Mouse (Mus musculus) intestine, embryonic 16.5 days (tissue): Measurements from ENCODE around the gene Fam89b. TPM values are rescaled to one million over a fixed set of nuclear protein-coding genes. Genes with fewer than 3 reads are reported as not detected.

ENCODE experiments used
- ATAC-seq: fragments of 200-750 bp; cut with Nextera tagmentation; 2 replicates; pipeline ENCODE4 v1.8.0; 2017; ENCODE audit warnings: moderate TSS enrichment, moderate library complexity
- H3K27ac ChIP-seq: fragments of 300-500 bp; sonication (generic); 2 replicates; pipeline ENCODE4 v1.5.1; 2014; ENCODE audit warnings: mild to moderate bottlenecking, low read length
- H3K27me3 ChIP-seq: fragments of 300-500 bp; sonication (generic); replicated peaks from 2 replicates; pipeline ENCODE4 v1.6.1; 2014; ENCODE audit warnings: low read length, control low read depth, mixed read lengths; ENCODE audit not compliant: control insufficient read depth, insufficient read depth
- H3K36me3 ChIP-seq: fragments of 300-500 bp; sonication (generic); 2 replicates; pipeline ENCODE4 v1.6.1; 2014; ENCODE audit warnings: low read length, control low read depth; ENCODE audit not compliant: control insufficient read depth, insufficient read depth
- H3K4me1 ChIP-seq: fragments of 300-500 bp; sonication (generic); 2 replicates; pipeline ENCODE4 v1.6.1; 2014; ENCODE audit warnings: low read length, control low read depth, mixed read lengths; ENCODE audit not compliant: control insufficient read depth, insufficient read depth
- H3K4me2 ChIP-seq: fragments of 300-500 bp; sonication (generic); 2 replicates; pipeline ENCODE4 v1.6.1; 2014; ENCODE audit warnings: low read depth, low read length, control low read depth
- H3K4me3 ChIP-seq: fragments of 300-500 bp; sonication (generic); 2 replicates; pipeline ENCODE4 v1.5.1; 2014; ENCODE audit warnings: mild to moderate bottlenecking, low read length
- H3K9ac ChIP-seq: fragments of 300-500 bp; sonication (generic); 2 replicates; pipeline ENCODE4 v1.6.1; 2014; ENCODE audit warnings: low read depth, low read length
- H3K9me3 ChIP-seq: fragments of 300-500 bp; sonication (generic); 2 replicates; pipeline ENCODE4 v1.6.1; 2016; ENCODE audit warnings: low read length, control low read depth; ENCODE audit not compliant: control insufficient read depth
- WGBS: fragments of 180-500 bp; shearing (Covaris S2); extraction: QIAGEN DNeasy Blood & Tissue Kit; methylation state at CpG from one replicate; pipeline ENCODE4 v1.1.7; 2014; 5-methylcytosine and 5-hydroxymethylcytosine counted together
- polyA plus RNA-seq: library from polyadenylated mRNA; unstranded; fragments of >200 nt; fragmentation: Nextera tagmentation; extraction: Ambion mirVana; gene quantifications from 2 replicates; pipeline ENCODE4 v1.2.1, GENCODE M21; 2015

Gene Fam89b
- polyA plus RNA-seq, 1 experiment from 2014 or later, result 57.8 TPM

DNA sequence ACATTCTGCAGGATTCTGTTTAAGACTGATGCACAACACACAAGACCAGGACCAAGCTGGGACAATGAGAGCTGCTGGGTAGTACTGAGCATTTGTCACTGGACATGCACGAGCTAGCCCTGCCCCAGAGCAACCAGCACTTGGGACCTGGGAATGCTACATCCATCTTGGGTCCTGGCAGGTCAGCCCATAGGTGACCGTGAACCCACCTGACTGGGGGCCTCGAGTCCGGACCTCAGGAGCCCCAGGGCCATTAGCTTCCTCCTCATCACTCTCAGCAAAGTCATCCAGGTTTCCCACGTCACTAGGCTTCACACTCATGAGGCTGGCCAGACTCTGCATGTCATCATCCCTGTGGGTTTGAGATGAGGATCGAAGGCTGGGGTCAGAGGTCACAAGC is 8.2 kb downstream of the Fam89b start:
- no peak for ATAC-seq
- H3K36me3 ChIP-seq, result peaks cover 27% of the 10 kb centered on the region

DNA sequence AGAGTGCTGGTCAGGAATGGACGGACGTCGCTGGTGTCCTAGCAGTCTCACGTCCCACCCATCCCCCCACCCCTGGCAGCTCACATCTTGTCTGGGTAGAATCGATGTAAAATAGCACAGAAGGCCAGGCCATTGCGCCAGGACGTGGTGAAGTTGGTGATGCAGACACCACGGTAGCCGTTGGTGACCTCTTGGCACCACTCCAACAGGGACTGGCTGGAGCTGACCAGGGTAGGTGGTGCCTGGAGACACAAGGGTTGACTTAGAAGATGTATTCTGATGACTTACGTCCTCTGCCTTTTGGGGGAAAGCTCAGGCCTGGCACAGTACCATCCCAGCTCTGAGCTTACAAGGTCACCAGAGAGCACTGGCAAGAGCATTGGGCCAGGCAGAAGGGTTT is 12.5 kb downstream of the Fam89b start:
- Histone ChIP-seq H3K27ac (no peak overlapping the region), H3K9me3 (no peaks in the 10 kb centered on the region), H3K4me2 (no peak overlapping the region), H3K9ac (no peak overlapping the region), H3K27me3 (no peaks in the 10 kb centered on the region), H3K4me1 (peaks cover 14% of the 10 kb centered on the region), H3K4me3 (no peak overlapping the region), H3K36me3 (peaks cover 23% of the 10 kb centered on the region)
- WGBS, result 58% methylated on average over 10 of the region's 10 CpGs
- ATAC-seq, result no peak

More for the DNA sequence above, 8.2 kb downstream of the Fam89b start:
- Histone ChIP-seq H3K9ac (no peak overlapping the region), H3K27me3 (no peaks in the 10 kb centered on the region), H3K4me1 (peaks cover 30% of the 10 kb centered on the region), H3K4me2 (no peak overlapping the region), H3K4me3 (no peak overlapping the region), H3K9me3 (no peaks in the 10 kb centered on the region), H3K27ac (no peak overlapping the region)
- 90% methylated on average over 6 of the region's 6 CpGs for WGBS

DNA sequence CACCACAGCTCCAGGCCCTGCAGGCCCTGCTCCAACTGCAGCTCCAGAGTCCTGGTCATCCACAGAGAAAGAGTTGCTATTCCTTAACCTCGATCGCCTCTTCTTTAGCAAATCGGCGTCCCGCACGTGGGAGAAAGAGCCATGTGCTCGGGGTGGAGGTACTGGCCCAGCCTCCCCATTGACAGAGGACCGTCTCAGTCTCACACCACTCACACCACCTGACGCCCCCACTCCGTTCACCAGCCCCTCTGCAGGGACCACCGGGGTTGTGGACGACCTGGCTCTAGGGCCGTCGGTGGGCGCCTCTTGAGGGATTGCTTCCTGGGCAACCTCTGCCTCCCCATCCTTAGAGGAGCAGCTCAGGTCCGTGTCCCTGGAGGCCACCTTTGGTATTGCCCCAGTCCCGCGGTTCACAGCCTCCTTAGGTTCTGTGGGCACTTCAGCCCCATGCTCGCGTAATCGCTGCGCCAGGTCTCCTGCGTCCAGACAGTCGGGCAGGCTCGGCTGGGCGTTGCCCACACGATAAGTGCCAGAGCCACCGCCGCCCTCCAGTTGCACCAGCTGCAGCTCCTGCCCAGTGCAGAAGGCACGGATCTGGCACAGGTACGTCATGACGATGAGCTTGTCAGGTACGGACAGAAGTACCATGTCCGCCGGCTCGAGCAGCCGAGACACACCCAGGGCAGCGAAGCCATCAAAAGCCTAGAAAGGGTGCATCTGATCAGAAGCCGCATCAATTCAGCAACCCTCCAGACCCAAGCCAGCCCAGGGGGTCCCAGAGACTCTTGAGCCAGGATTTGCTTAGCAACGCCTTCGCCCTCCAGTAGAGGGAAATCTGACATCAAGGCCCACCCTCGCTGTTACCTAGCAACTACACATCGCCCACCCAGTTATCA is 13.4 kb downstream of the Fam89b start:
- ATAC-seq, result peak; percentile 42; the same call in 1 of the 2 replicates
- H3K9me3 ChIP-seq, result no peaks in the 10 kb centered on the region
- peak overlapping the region; percentile 22; the same call in 1 of the 2 replicates for H3K4me2 ChIP-seq
- no peak overlapping the region for H3K4me3 ChIP-seq
- 32% methylated on average over 43 of the region's 43 CpGs for WGBS
- no peak overlapping the region for H3K9ac ChIP-seq
- H3K27ac ChIP-seq, result no peak overlapping the region; the same call in 1 of the 2 replicates
- no peaks in the 10 kb centered on the region for H3K27me3 ChIP-seq
- peaks cover 14% of the 10 kb centered on the region for H3K4me1 ChIP-seq
- H3K36me3 ChIP-seq, result peaks cover 20% of the 10 kb centered on the region

DNA sequence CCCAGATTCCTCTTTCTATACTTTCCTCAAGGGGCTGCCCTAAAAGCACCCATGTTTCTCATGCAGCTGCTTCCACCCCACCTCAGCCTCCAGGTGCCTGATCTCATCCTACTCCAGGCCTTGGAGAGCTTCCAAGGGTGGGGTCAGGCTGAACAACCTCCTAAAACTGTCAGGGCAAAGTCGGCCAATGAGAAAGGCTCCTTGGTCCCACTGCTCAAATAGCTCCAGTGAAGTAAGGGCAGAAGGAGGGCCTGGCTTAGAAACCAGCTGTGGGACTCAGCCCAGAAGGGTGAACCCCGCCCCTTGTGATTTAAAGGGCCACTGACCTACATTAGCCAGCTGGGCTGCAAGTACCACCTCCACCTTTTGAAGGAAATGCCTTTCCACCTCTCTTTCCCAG is 15.7 kb downstream of the Fam89b start:
- peak overlapping the region; percentile 11 for H3K27ac ChIP-seq
- peaks cover 5% of the 10 kb centered on the region; the same call in 1 of the 2 replicates for H3K36me3 ChIP-seq
- no peaks in the 10 kb centered on the region for H3K27me3 ChIP-seq
- peak; percentile 82 for ATAC-seq
- H3K9ac ChIP-seq, result peak overlapping the region; percentile 41; the same call in 1 of the 2 replicates
- H3K9me3 ChIP-seq, result no peaks in the 10 kb centered on the region
- H3K4me1 ChIP-seq, result peaks cover 14% of the 10 kb centered on the region
- 0 out of 2 replicates have a peak overlapping the region, but pooled peaks have one; percentile 20 for H3K4me2 ChIP-seq
- 12% methylated on average over 2 of the region's 2 CpGs for WGBS
- 0 out of 2 replicates have a peak overlapping the region, but pooled peaks have one; percentile 9 for H3K4me3 ChIP-seq

DNA sequence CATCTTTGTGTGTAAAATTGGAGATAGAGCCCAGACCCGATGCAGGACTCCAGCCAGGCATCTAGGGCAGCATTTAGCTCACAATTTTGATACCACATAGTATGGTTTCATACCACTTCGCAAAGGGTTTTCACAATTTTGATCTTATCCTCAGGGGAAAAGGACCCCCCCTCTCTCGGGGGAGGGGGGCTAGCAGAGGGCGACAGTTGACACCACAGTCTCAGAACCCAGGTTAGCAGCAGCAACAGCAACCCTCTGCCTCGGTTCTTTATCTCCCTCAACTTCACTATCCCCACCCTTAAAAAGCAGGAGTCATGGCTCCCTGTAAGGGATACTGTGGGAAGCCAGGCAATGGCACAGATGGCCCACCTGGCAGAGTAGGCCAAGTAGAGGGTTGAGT is 16.2 kb downstream of the Fam89b start:
- Histone ChIP-seq H3K27ac (peak overlapping the region; percentile 11; the same call in 1 of the 2 replicates), H3K4me3 (no peak overlapping the region), H3K9ac (peak overlapping the region; percentile 41; the same call in 1 of the 2 replicates), H3K36me3 (peaks cover 9% of the 10 kb centered on the region; the same call in 1 of the 2 replicates), H3K4me2 (0 out of 2 replicates have a peak overlapping the region, but pooled peaks have one; percentile 20), H3K9me3 (no peaks in the 10 kb centered on the region), H3K27me3 (no peaks in the 10 kb centered on the region), H3K4me1 (peaks cover 14% of the 10 kb centered on the region)
- WGBS, result 71% methylated on average over 5 of the region's 5 CpGs
- ATAC-seq, result peak; percentile 29

DNA sequence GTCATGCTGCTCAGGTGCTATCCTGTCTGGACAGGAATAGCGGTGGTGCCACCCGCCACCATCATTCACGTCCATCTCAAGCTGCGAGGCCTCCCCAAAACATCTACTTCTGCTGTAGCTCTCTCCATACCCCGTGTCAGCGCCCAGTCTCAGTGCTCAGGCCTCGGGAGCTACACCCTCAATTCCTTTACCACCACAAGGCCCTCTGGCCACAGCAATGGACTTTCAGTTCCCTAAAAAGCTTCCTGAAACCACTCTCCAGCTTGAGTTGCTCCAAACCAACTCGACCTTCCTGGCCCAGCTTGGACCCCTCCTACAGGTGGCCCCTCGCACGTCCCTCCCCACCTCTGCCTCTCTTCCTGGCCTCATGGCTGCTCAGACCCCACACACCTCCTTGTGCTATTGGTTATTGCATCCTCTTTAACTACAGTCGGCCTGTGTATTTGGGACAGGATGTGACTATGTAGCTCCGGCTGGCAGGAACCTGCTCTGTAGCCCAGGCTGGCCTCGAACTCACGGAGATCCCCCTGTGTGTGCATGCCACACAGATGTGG is 17.5 kb downstream of the Fam89b start:
- Histone ChIP-seq H3K27ac (no peak overlapping the region), H3K4me3 (no peak overlapping the region), H3K36me3 (peaks cover 7% of the 10 kb centered on the region; the same call in 1 of the 2 replicates), H3K9me3 (no peaks in the 10 kb centered on the region), H3K9ac (no peak overlapping the region), H3K27me3 (no peaks in the 10 kb centered on the region), H3K4me2 (no peak overlapping the region), H3K4me1 (peaks cover 14% of the 10 kb centered on the region)
- no peak for ATAC-seq
- 94% methylated on average over 14 of the region's 14 CpGs for WGBS

DNA sequence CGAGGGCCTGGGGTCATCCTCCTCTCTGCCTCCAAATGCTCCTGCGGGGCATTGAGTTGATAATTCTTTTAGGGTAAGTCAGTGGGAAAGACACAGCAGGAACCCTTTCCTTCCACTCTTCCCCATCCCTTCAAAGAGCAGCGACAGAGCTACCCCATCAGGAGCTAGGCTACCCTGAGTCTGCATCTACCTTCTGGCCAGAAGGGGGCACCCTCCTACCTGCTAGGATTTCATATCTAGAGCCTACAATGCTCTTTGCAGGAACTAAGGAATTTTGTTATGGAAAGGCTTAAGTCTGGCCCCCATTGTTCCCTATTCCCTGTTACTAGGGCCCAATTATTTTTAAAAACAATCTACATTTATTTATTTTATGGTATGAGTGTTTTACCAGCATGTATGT is 18.2 kb downstream of the Fam89b start:
- Histone ChIP-seq H3K4me1 (peaks cover 13% of the 10 kb centered on the region), H3K9ac (no peak overlapping the region), H3K9me3 (no peaks in the 10 kb centered on the region), H3K4me3 (no peak overlapping the region), H3K4me2 (no peak overlapping the region), H3K27ac (no peak overlapping the region), H3K27me3 (no peaks in the 10 kb centered on the region), H3K36me3 (peaks cover 7% of the 10 kb centered on the region; the same call in 1 of the 2 replicates)
- ATAC-seq, result no peak
- 26% methylated on average over 3 of the region's 3 CpGs for WGBS

DNA sequence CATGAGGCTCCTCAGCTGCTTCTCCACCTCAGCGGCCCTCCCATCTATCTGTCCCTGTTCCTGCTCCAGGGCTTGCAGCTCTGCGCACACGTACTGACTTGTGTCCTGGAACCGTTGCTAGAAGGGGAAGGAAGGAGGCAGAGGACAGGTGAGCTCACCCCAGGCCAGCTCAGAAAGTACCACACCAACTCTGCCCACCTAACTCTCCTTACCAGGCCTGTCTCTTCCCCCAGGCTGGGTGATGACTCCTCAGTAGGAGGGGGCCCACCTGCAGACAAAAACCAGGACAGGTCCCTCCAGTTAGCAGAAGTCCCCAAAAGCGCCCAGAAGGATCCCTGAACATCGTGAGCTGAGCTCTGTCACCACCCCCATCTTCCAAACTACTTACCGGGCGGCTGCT is 18.9 kb downstream of the Fam89b start:
- Histone ChIP-seq H3K9me3 (no peaks in the 10 kb centered on the region), H3K4me1 (peaks cover 15% of the 10 kb centered on the region), H3K36me3 (peaks cover 7% of the 10 kb centered on the region; the same call in 1 of the 2 replicates), H3K9ac (no peak overlapping the region), H3K4me2 (no peak overlapping the region), H3K4me3 (no peak overlapping the region), H3K27ac (no peak overlapping the region), H3K27me3 (no peaks in the 10 kb centered on the region)
- WGBS, result 88% methylated on average over 8 of the region's 8 CpGs
- no peak for ATAC-seq

DNA sequence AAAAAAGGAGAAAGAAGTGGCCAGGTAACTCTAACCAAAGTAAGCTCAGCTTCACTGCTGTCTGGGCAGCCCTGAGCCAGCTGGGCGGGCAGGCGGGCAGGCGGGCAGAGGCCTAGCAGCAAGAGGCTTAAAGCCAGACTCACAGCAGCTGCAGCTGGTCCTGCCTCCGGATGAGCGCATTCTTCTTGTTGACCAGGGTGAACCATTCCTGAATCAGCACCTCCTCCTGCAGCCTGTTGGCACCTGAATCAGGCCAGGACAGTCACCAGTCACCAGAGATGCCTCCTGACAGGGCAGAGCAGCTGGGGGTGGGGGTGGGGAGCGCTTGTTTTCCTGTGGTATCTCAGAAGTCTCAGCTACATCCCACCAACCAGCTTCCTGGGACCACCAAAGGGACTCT is 19.4 kb downstream of the Fam89b start:
- 95% methylated on average over 6 of the region's 6 CpGs for WGBS
- Histone ChIP-seq H3K4me1 (peaks cover 20% of the 10 kb centered on the region), H3K27me3 (no peaks in the 10 kb centered on the region), H3K27ac (no peak overlapping the region), H3K9me3 (no peaks in the 10 kb centered on the region), H3K4me2 (no peak overlapping the region), H3K36me3 (peaks cover 7% of the 10 kb centered on the region; the same call in 1 of the 2 replicates), H3K9ac (no peak overlapping the region), H3K4me3 (no peak overlapping the region)
- ATAC-seq, result no peak
